Mouse (Mus musculus): ENCODE measurements around the gene Lrsam1. TPM values are rescaled to one million over a fixed set of nuclear protein-coding genes. Genes with fewer than 3 reads are reported as not detected.

The Lrsam1 gene
- polyA plus RNA-seq (2012; rRNA removed) = 7.1 and 8.3 TPM in 2 replicates

GRCm38 (mm10) chr2:32961192-32961995 is at the start of gene Lrsam1, which contains the start of gene Rpl12:
Lrsam1 (minus strand) TSS chr2:32961614.
Rpl12 (plus strand) TSS chr2:32961559.

DNA sequence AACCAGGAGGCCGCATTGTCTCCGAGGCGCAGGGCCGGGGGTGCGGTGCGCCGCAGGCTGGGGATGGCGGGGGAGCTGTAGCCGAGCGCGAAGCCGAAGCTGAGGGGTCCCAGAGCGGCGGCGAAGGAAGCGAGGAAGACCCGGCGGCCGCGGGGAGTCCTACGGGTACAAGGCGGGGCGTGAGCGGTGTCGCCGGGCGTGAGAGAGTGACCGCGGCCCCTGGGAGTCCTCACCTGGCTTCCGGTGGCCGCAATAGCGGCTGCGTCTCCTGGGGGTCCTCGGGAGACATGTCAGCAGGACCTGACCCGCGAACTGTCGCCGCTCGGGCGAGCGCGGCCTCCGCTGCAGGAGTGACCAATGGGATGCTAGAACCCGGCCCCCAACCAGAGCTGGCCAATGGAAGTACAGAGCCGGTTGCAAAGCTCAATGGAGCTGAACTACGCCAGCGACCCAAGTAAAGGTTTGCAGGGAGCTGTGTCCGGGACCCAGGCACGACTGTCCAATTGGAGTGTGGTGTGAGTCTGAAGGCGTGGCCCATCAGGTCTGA is 20.4 kb upstream of the Lrsam1 start, which contains the start of gene Slc2a8:
Slc2a8 (minus strand) TSS at position 359 of the 547 bp plus-strand sequence.

GRCm38 (mm10) chr2:32875675-32876489 is 85.5 kb downstream of the Lrsam1 start, which contains the start of gene Fam129b:
Fam129b (plus strand) TSS chr2:32876114.

Other genes starting within 250 kb of the Lrsam1 start
- gene Cdk9, start 248.5 kb downstream of the Lrsam1 start, polyA plus RNA-seq (2012; rRNA removed) = 42.2 and 43.4 TPM in 2 replicates
- 7.9 and 8.4 TPM in 2 replicates for gene Sh2d3c, start 240.6 kb downstream of the Lrsam1 start, polyA plus RNA-seq (2012; rRNA removed)
- gene 6330409D20Rik, start 220.6 kb downstream of the Lrsam1 start, polyA plus RNA-seq (2012; rRNA removed) = 0.15 TPM in 1 of 2 replicates, not detected in the other
- 45.8 and 55.4 TPM in 2 replicates for gene Tor2a, start 204.4 kb downstream of the Lrsam1 start, polyA plus RNA-seq (2012; rRNA removed)
- 0.16 and 0.66 TPM in 2 replicates for gene Ttc16, start 186.0 kb downstream of the Lrsam1 start, polyA plus RNA-seq (2012; rRNA removed)
- 15.0 and 18.2 TPM in 2 replicates for gene Ptrh1, start 185.8 kb downstream of the Lrsam1 start, polyA plus RNA-seq (2012; rRNA removed)
- not detected in 2 replicates for gene Cfap157, start 177.2 kb downstream of the Lrsam1 start, polyA plus RNA-seq (2012; rRNA removed)
- 2.1 and 2.5 TPM in 2 replicates for gene Stxbp1, start 114.4 kb downstream of the Lrsam1 start, polyA plus RNA-seq (2012; rRNA removed)
- 59.8 and 60.1 TPM in 2 replicates for gene Fam129b, start 85.5 kb downstream of the Lrsam1 start, polyA plus RNA-seq (2012; rRNA removed)
- 111 and 134 TPM in 2 replicates for gene Rpl12, start 55 bp downstream of the Lrsam1 start, polyA plus RNA-seq (2012; rRNA removed)
- gene Slc2a8, start 20.5 kb upstream of the Lrsam1 start, polyA plus RNA-seq (2012; rRNA removed) = 90.7 and 198 TPM in 2 replicates
- gene Garnl3, start 170.0 kb upstream of the Lrsam1 start, polyA plus RNA-seq (2012; rRNA removed) = 2.4 and 3.5 TPM in 2 replicates

Measured in stomach, adult 2 months (tissue).